Mouse (Mus musculus) ES-E14 (cell line): ENCODE results near the gene Izumo4.

ENCODE experiments used
- HCFC1 ChIP-seq: IDR thresholded peaks from 2 replicates; pipeline ENCODE4 v1.6.1; 2012; ENCODE audit warnings: low read length, inconsistent platforms, borderline replicate concordance; ENCODE audit not compliant: insufficient read depth
- MAFK ChIP-seq: IDR thresholded peaks from 2 replicates; pipeline ENCODE4 v1.6.1; 2014; ENCODE audit warnings: mild to moderate bottlenecking, low read depth, low read length, inconsistent platforms; ENCODE audit not compliant: insufficient read depth
- ZC3H11A ChIP-seq: IDR thresholded peaks from 2 replicates; pipeline ENCODE4 v1.6.1; 2012; ENCODE audit warnings: low read depth, mild to moderate bottlenecking, inconsistent platforms, low read length, borderline replicate concordance

GRCm38 (mm10) chr10:80696502-80697392 is 5.2 kb upstream of the Izumo4 start:
- TF ChIP-seq MAFK (no peak), HCFC1 (no peak), ZC3H11A (no peak)
